Mouse (Mus musculus): ENCODE results near the gene Tent4b. TPM values are rescaled to one million over a fixed set of nuclear protein-coding genes. Genes with fewer than 3 reads are reported as not detected.

Gene Tent4b
- 20.6 and 22.3 TPM in 2 replicates for polyA plus RNA-seq (2011; ENCODE audit: insufficient read length, low read depth, missing spikeins)

DNA sequence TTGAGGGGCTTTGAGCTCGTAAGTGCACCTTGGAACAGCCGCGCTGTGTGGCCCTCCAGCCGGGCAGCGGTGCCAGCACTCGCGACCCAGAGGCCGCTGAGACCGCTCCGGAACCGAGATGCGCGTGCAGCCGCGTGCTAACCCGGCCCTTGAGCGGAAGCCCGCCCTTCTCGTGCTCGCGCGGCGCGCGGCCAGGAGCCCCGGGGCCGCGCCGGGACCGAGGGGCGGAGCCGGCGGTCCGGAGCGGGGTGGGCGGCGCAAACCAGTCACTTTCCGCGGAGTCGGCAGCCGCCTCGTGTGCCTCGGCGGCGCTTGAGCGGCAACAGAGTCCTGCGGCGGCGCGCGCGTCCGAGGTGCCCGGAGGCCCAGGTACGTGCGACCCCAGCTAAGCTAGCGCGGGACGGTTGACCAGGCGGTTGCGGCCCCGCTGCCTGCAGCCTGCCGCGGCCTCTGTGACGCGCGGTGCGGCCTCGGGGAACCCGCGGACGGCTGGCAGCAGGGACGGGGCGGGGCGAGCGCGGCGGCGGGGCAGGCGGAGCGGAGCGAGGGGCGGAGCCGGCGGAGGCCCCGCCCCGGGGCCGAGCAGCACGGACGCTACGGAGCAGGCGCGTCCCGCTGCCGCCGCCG, at the start of gene Tent4b:
Gene Tent4b (plus strand): TSS at position 269 of the 627 bp plus-strand sequence.
- H3K27ac ChIP-seq (ENCODE audit: insufficient read depth, low read length) = peak within 1 kb of the TSS; percentile 90
- TF ChIP-seq POLR2A (IDR thresholded peaks at IDR 0.05; ENCODE audit: low read depth, low read length) (peak; percentile 76), CTCF (IDR thresholded peaks at IDR 0.05; ENCODE audit: borderline replicate concordance, insufficient read depth, low read length) (no peak)
- H3K4me1 ChIP-seq (ENCODE audit: control insufficient read depth, insufficient read depth, low read length) = peaks cover 7% of the 10 kb centered on the region; the same call in 1 of the 2 replicates

GRCm38 (mm10) chr8:88150910-88151371, 48.1 kb upstream of the Tent4b start:
- Histone ChIP-seq H3K4me3 (ENCODE audit: insufficient read depth, low read length) (no peak overlapping the region), H3K4me1 (ENCODE audit: control insufficient read depth, insufficient read depth, low read length) (no peaks in the 10 kb centered on the region), H3K27ac (ENCODE audit: insufficient read depth, low read length) (no peak overlapping the region)
- TF ChIP-seq CTCF (IDR thresholded peaks at IDR 0.05; ENCODE audit: borderline replicate concordance, insufficient read depth, low read length) (no peak), POLR2A (IDR thresholded peaks at IDR 0.05; ENCODE audit: low read depth, low read length) (no peak)

More for the DNA sequence above, at the start of gene Tent4b:
- H3K4me3 ChIP-seq (ENCODE audit: insufficient read depth, low read length) = peak within 1 kb of the TSS; percentile 78

DNA sequence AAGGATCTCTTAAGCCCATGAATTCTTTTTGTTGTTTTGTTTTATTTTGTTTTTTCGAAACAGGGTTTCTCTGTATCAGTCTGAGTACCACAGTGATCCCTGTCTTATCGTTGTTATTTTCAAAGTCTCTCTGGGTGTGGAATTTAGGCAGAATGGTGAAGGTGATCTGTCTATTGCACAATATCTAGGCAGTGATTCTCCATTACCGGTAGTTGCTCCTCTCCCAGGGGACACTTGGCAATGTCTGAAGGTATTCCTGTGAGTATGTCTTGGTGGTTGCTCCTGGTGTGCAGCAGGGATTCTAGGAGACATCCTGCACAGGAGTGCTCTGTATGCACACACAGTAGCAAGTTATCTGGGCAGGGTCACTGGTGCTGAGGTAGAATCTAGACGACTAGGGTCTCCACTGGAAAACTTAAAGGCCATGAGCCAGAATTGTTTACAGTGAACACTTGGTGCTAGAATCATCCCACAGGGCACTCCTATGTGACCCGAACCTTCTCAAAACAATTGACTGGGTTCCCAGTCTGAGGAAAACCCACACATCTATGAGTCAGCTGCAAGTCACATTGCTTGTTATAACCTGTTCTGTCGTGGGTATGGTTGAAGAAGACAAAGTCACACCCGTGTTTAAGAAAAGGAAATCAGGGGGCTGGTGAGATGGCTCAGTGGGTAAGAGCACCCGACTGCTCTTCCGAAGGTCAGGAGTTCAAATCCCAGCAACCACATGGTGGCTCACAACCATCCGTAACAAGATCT, 38.6 kb upstream of the Tent4b start:
- H3K4me3 ChIP-seq (ENCODE audit: insufficient read depth, low read length) = no peak overlapping the region
- H3K4me1 ChIP-seq (ENCODE audit: control insufficient read depth, insufficient read depth, low read length) = 0 out of 2 replicates have a peak, but pooled peaks cover 2% of the 10 kb centered on the region
- H3K27ac ChIP-seq (ENCODE audit: insufficient read depth, low read length) = no peak overlapping the region; the same call in 1 of the 2 replicates
- TF ChIP-seq CTCF (IDR thresholded peaks at IDR 0.05; ENCODE audit: borderline replicate concordance, insufficient read depth, low read length) (no peak), POLR2A (IDR thresholded peaks at IDR 0.05; ENCODE audit: low read depth, low read length) (no peak)

GRCm38 (mm10) chr8:88161439-88161838, 37.6 kb upstream of the Tent4b start:
- H3K27ac ChIP-seq (ENCODE audit: insufficient read depth, low read length) = no peak overlapping the region
- TF ChIP-seq CTCF (IDR thresholded peaks at IDR 0.05; ENCODE audit: borderline replicate concordance, insufficient read depth, low read length) (peak; percentile 60; the same call in 1 of the 2 replicates), POLR2A (IDR thresholded peaks at IDR 0.05; ENCODE audit: low read depth, low read length) (no peak)
- 0 out of 2 replicates have a peak, but pooled peaks cover 2% of the 10 kb centered on the region for H3K4me1 ChIP-seq (ENCODE audit: control insufficient read depth, insufficient read depth, low read length)
- no peak overlapping the region for H3K4me3 ChIP-seq (ENCODE audit: insufficient read depth, low read length)

GRCm38 (mm10) chr8:88175264-88175663, 23.7 kb upstream of the Tent4b start:
- Histone ChIP-seq H3K4me1 (ENCODE audit: control insufficient read depth, insufficient read depth, low read length) (no peaks in the 10 kb centered on the region), H3K4me3 (ENCODE audit: insufficient read depth, low read length) (no peak overlapping the region), H3K27ac (ENCODE audit: insufficient read depth, low read length) (no peak overlapping the region)
- TF ChIP-seq POLR2A (IDR thresholded peaks at IDR 0.05; ENCODE audit: low read depth, low read length) (no peak), CTCF (IDR thresholded peaks at IDR 0.05; ENCODE audit: borderline replicate concordance, insufficient read depth, low read length) (no peak)

GRCm38 (mm10) chr8:88177291-88177690, 21.7 kb upstream of the Tent4b start:
- Histone ChIP-seq H3K4me3 (ENCODE audit: insufficient read depth, low read length) (no peak overlapping the region), H3K27ac (ENCODE audit: insufficient read depth, low read length) (no peak overlapping the region), H3K4me1 (ENCODE audit: control insufficient read depth, insufficient read depth, low read length) (no peaks in the 10 kb centered on the region)
- no peak for TF ChIP-seq CTCF (IDR thresholded peaks at IDR 0.05; ENCODE audit: borderline replicate concordance, insufficient read depth, low read length)
- no peak for TF ChIP-seq POLR2A (IDR thresholded peaks at IDR 0.05; ENCODE audit: low read depth, low read length)

- TF ChIP-seq POLR2A (IDR thresholded peaks at IDR 0.05; ENCODE audit: low read depth, low read length) = no peak
- TF ChIP-seq CTCF (IDR thresholded peaks at IDR 0.05; ENCODE audit: borderline replicate concordance, insufficient read depth, low read length) = no peak
- no peak overlapping the region for H3K4me3 ChIP-seq (ENCODE audit: insufficient read depth, low read length)
- H3K27ac ChIP-seq (ENCODE audit: insufficient read depth, low read length) = no peak overlapping the region
- H3K4me1 ChIP-seq (ENCODE audit: control insufficient read depth, insufficient read depth, low read length) = no peaks in the 10 kb centered on the region
Observed at GRCm38 (mm10) chr8:88183121-88183520, 15.9 kb upstream of the Tent4b start.

GRCm38 (mm10) chr8:88184914-88185313, 14.1 kb upstream of the Tent4b start:
- Histone ChIP-seq H3K4me1 (ENCODE audit: control insufficient read depth, insufficient read depth, low read length) (no peaks in the 10 kb centered on the region), H3K27ac (ENCODE audit: insufficient read depth, low read length) (no peak overlapping the region), H3K4me3 (ENCODE audit: insufficient read depth, low read length) (no peak overlapping the region)
- no peak for TF ChIP-seq CTCF (IDR thresholded peaks at IDR 0.05; ENCODE audit: borderline replicate concordance, insufficient read depth, low read length)
- TF ChIP-seq POLR2A (IDR thresholded peaks at IDR 0.05; ENCODE audit: low read depth, low read length) = no peak

DNA sequence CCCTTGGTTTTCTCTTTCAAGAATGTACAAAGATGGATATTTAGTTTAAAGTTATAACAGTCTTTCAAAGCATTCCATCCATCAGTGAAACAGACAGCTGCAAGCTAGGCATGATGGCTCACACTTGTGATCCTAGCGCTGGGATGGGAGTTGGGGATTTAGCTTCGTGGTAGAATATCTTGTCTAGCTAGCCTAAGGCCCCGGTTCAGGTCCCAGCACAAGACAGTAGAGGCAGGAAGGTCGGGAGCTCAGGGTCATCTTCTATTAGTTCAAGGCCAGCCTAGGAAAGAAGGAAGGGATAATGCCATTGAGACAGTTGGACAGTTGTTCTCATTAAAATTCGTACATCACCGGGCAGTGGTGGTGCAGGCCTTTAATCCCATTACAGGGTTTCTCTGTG, 13.3 kb upstream of the Tent4b start:
- H3K4me1 ChIP-seq (ENCODE audit: control insufficient read depth, insufficient read depth, low read length) = no peaks in the 10 kb centered on the region
- TF ChIP-seq CTCF (IDR thresholded peaks at IDR 0.05; ENCODE audit: borderline replicate concordance, insufficient read depth, low read length) (no peak), POLR2A (IDR thresholded peaks at IDR 0.05; ENCODE audit: low read depth, low read length) (no peak)
- H3K27ac ChIP-seq (ENCODE audit: insufficient read depth, low read length) = no peak overlapping the region
- no peak overlapping the region for H3K4me3 ChIP-seq (ENCODE audit: insufficient read depth, low read length)

DNA sequence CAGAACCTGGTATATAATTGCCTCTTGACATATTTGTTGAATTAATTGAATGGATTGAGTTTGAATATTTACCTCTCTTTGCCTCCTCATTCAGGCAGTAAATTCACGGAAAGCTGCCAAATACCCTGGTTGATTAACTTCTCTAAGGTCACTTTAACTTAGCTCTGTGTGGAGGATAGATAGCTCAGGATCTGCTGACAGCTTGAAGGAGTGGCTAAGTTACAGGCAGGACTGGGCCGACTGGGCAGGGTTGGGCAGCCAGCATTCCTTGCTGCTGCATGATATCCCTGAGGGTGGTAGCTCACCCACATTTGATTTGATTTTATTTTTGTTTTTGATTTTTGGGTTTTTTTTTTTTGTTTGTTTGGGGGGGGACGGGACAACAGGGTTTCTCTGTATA, 1.7 kb upstream of the Tent4b start:
- Histone ChIP-seq H3K4me3 (ENCODE audit: insufficient read depth, low read length) (no peak overlapping the region), H3K4me1 (ENCODE audit: control insufficient read depth, insufficient read depth, low read length) (peaks cover 7% of the 10 kb centered on the region; the same call in 1 of the 2 replicates), H3K27ac (ENCODE audit: insufficient read depth, low read length) (no peak overlapping the region)
- no peak for TF ChIP-seq CTCF (IDR thresholded peaks at IDR 0.05; ENCODE audit: borderline replicate concordance, insufficient read depth, low read length)
- TF ChIP-seq POLR2A (IDR thresholded peaks at IDR 0.05; ENCODE audit: low read depth, low read length) = no peak
